Mouse (Mus musculus) neural tube, embryonic 11.5 days (tissue): ENCODE results near the gene Srcin1. TPM values are rescaled to one million over a fixed set of nuclear protein-coding genes. Genes with fewer than 3 reads are reported as not detected.

Source experiments
- ATAC-seq: fragments of 200-750 bp; cut with Nextera tagmentation; 2 replicates; pipeline ENCODE4 v1.8.0; 2017; ENCODE audit warnings: moderate number of reproducible peaks, mild to moderate bottlenecking, moderate TSS enrichment, moderate library complexity; ENCODE audit not compliant: insufficient read depth, low FRiP score, low TSS enrichment
- DNase-seq: peaks from one replicate; pipeline ENCODE4 v3.0.0-alpha.2; 2015; ENCODE audit warnings: low spot score
- H3K27ac ChIP-seq: fragments of 300-500 bp; sonication (generic); 2 replicates; pipeline ENCODE4 v1.5.1; 2014; ENCODE audit warnings: low read depth, mild to moderate bottlenecking, low read length
- H3K27me3 ChIP-seq: fragments of 300-500 bp; sonication (generic); 2 replicates; pipeline ENCODE4 v1.6.1; 2014; ENCODE audit warnings: mild to moderate bottlenecking, low read length, mixed read lengths; ENCODE audit not compliant: control insufficient read depth, insufficient read depth
- H3K36me3 ChIP-seq: fragments of 300-500 bp; sonication (generic); 2 replicates; pipeline ENCODE4 v1.6.1; 2014; ENCODE audit warnings: mild to moderate bottlenecking, low read length, moderate library complexity, mixed read lengths; ENCODE audit not compliant: control insufficient read depth, insufficient read depth
- H3K4me1 ChIP-seq: fragments of 300-500 bp; sonication (generic); 2 replicates; pipeline ENCODE4 v1.6.1; 2014; ENCODE audit warnings: low read length, mixed read lengths; ENCODE audit not compliant: control insufficient read depth, insufficient read depth
- H3K4me2 ChIP-seq: fragments of 300-500 bp; sonication (generic); 2 replicates; pipeline ENCODE4 v1.6.1; 2014; ENCODE audit warnings: low read depth, mild to moderate bottlenecking, moderate library complexity
- H3K4me3 ChIP-seq: fragments of 300-500 bp; sonication (generic); 2 replicates; pipeline ENCODE4 v1.5.1; 2014; ENCODE audit warnings: low read depth, low read length
- H3K9ac ChIP-seq: fragments of 300-500 bp; sonication (generic); 2 replicates; pipeline ENCODE4 v1.6.1; 2014; ENCODE audit warnings: mild to moderate bottlenecking, low read length
- H3K9me3 ChIP-seq: fragments of 300-500 bp; sonication (generic); 2 replicates; pipeline ENCODE4 v1.6.1; 2016; ENCODE audit warnings: low read length; ENCODE audit not compliant: control insufficient read depth
- WGBS: fragments of 180-500 bp; shearing (Covaris S2); extraction: QIAGEN DNeasy Blood & Tissue Kit; methylation state at CpG from one replicate; pipeline ENCODE4 v1.1.7; 2014; 5-methylcytosine and 5-hydroxymethylcytosine counted together
- polyA plus RNA-seq: library from polyadenylated mRNA; unstranded; fragments of >200 nt; fragmentation: Nextera tagmentation; extraction: Ambion mirVana; gene quantifications from 2 replicates; pipeline ENCODE4 v1.2.1, GENCODE M21; 2014

The Srcin1 gene
- polyA plus RNA-seq, 1 experiment from 2014 or later = 2.5 TPM

GRCm38 (mm10) chr11:97543181-97543733, 32.7 kb downstream of the Srcin1 start:
- no peak for DNase-seq
- Histone ChIP-seq H3K4me2 (no peak overlapping the region), H3K9ac (no peak overlapping the region), H3K27me3 (peaks cover 35% of the 10 kb centered on the region), H3K36me3 (no peaks in the 10 kb centered on the region), H3K4me3 (no peak overlapping the region), H3K27ac (no peak overlapping the region), H3K9me3 (no peaks in the 10 kb centered on the region), H3K4me1 (peaks cover 10% of the 10 kb centered on the region)
- no peak for ATAC-seq
- 50% methylated on average over 12 of the region's 12 CpGs for WGBS

DNA sequence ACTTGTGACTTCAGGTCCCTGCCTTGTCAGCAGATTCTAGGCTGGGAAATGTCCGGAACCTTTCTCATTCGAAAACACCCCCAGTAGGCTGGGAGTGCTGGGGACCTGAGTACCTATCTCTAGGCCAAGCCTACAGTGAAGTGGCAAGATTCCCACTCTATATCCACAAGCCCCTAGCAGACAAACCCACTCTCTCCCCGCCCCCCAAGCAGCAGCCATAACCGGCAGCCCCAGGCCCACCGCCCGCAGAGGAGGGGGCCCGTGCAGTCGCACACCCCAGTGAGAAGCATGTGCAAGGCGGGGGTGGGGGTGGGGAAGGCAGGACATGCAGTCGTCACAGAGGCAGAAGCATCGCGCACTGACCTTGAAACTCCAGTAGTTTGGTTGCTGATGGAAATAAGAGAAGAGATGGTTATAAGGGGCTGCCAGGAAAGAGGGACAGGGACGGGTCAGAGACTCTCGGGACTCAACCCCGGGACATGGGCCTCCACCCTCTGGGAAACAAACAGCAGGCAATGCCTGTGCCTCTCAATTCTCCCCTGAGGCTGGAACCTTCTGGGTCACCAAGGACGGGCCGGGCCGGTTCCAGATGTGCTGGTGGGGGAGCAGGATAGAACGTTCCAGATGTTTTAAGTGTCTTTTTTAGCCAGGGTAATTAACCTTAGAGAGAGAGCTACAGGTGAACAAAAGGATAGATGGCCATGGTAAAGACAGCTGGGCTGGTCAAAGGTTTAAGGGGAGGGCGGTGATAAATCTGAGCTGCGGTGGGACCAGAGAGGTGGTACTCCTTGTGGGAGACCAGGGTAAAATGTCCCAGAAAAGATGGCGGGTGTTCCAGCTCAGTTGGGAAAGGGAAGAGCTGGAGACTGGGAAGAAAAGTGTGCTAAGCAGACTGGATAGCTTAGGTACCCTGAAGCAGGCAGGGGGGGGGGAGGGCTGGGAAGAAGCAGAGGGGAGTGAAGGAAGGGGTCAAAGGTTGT, 33.5 kb downstream of the Srcin1 start:
- Histone ChIP-seq H3K27ac (no peak overlapping the region), H3K4me3 (no peak overlapping the region), H3K4me2 (no peak overlapping the region), H3K9ac (no peak overlapping the region), H3K4me1 (peaks cover 13% of the 10 kb centered on the region), H3K36me3 (no peaks in the 10 kb centered on the region), H3K27me3 (peaks cover 34% of the 10 kb centered on the region), H3K9me3 (no peaks in the 10 kb centered on the region)
- WGBS = 72% methylated on average over 22 of the region's 22 CpGs
- DNase-seq (no peak), ATAC-seq (no peak)

- H3K4me1 ChIP-seq = peaks cover 9% of the 10 kb centered on the region
- DNase-seq (no peak), ATAC-seq (no peak)
- no peaks in the 10 kb centered on the region for H3K36me3 ChIP-seq
- no peak overlapping the region for H3K4me2 ChIP-seq
- WGBS = 72% methylated on average over 3 of the region's 3 CpGs
- peaks cover 38% of the 10 kb centered on the region for H3K27me3 ChIP-seq
- no peaks in the 10 kb centered on the region for H3K9me3 ChIP-seq
- no peak overlapping the region for H3K9ac ChIP-seq
- no peak overlapping the region for H3K4me3 ChIP-seq
- H3K27ac ChIP-seq = no peak overlapping the region
Measured at GRCm38 (mm10) chr11:97540604-97541003, 35.4 kb downstream of the Srcin1 start.

- Histone ChIP-seq H3K4me2 (no peak overlapping the region), H3K27me3 (peaks cover 38% of the 10 kb centered on the region), H3K4me1 (peaks cover 9% of the 10 kb centered on the region), H3K9ac (no peak overlapping the region), H3K9me3 (no peaks in the 10 kb centered on the region), H3K27ac (no peak overlapping the region), H3K4me3 (no peak overlapping the region), H3K36me3 (no peaks in the 10 kb centered on the region)
- DNase-seq (no peak), ATAC-seq (no peak)
- 63% methylated on average over 3 of the region's 3 CpGs for WGBS
Measured at GRCm38 (mm10) chr11:97540136-97540535, 35.9 kb downstream of the Srcin1 start.

DNA sequence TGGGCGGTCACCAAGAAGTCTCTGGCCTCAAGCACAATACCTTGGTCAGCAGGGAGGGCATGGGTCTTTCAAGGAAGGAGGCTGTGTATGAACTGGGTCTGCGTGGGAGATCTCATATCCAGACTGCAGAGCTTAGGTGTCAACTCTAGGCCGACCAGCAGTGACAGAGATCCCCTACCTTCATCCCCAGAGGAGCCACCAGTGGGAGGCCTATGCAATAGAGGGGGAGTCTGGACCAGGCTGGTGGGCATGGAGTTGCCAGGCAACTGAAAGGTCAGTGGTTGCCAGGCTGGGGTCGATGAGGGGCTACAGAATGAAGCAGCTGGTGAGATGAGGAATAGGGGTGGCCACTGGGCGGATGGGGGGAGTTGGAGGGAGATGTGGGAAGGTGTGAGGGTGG, 36.4 kb downstream of the Srcin1 start:
- H3K9me3 ChIP-seq = no peaks in the 10 kb centered on the region
- no peaks in the 10 kb centered on the region for H3K36me3 ChIP-seq
- ATAC-seq = no peak
- DNase-seq = no peak
- no peak overlapping the region for H3K27ac ChIP-seq
- H3K4me2 ChIP-seq = no peak overlapping the region
- no peak overlapping the region for H3K9ac ChIP-seq
- H3K4me1 ChIP-seq = peaks cover 14% of the 10 kb centered on the region
- no peak overlapping the region for H3K4me3 ChIP-seq
- peaks cover 40% of the 10 kb centered on the region for H3K27me3 ChIP-seq
- 55% methylated on average over 5 of the region's 5 CpGs for WGBS

- no peak for ATAC-seq
- no peak for DNase-seq
- WGBS = 23% methylated on average over 12 of the region's 12 CpGs
- Histone ChIP-seq H3K9me3 (no peaks in the 10 kb centered on the region), H3K27me3 (peaks cover 60% of the 10 kb centered on the region), H3K9ac (no peak overlapping the region), H3K4me2 (no peak overlapping the region; the same call in 1 of the 2 replicates), H3K4me3 (no peak overlapping the region; the same call in 1 of the 2 replicates), H3K4me1 (peaks cover 25% of the 10 kb centered on the region), H3K36me3 (no peaks in the 10 kb centered on the region), H3K27ac (no peak overlapping the region)
Measured at GRCm38 (mm10) chr11:97537580-97538089, 38.4 kb downstream of the Srcin1 start.

DNA sequence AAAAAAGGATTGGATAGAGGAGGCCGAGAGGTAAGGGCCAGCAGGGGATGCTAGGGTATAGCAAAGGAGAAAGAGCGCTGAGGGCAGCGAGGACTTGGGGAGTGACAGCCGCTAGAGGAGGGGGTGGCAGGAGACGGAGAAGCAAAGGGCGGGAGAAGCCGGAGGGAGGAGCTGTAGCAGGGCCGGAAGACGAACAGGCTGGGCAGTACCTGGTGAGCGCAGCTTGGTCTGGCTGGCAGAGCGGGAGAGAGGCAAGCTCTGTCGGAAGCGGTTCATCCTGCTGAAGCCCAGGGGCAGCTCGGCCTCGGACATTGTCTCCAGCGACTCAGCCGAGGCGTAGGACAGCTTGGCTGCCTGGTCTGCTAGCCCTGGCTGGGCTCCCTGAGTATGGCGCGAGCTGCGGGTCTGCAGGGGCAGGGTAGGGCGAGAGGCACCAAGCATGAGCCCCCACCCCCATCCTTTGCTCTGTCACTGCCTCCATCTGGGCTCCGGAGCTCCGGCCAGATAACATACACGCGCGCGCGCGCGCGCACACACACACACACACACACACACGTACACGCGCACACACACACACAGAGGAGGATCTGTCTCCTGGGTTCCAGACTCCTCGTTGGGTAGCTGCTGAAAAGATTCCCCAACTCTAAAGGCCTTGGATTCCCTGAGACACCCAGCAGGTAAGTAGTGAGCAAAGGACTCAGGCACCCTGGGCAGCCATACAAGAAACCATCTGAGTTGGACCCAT, 39.0 kb downstream of the Srcin1 start:
- Histone ChIP-seq H3K36me3 (no peaks in the 10 kb centered on the region), H3K4me2 (peak overlapping the region; percentile 46), H3K9ac (no peak overlapping the region), H3K9me3 (no peaks in the 10 kb centered on the region), H3K4me3 (peak overlapping the region; percentile 28), H3K27me3 (peaks cover 64% of the 10 kb centered on the region), H3K4me1 (peaks cover 30% of the 10 kb centered on the region), H3K27ac (no peak overlapping the region)
- peak; percentile 45 for DNase-seq
- WGBS = under 1% methylated on average over 35 of the region's 36 CpGs
- ATAC-seq = no peak

GRCm38 (mm10) chr11:97536083-97536747, 39.8 kb downstream of the Srcin1 start:
- Histone ChIP-seq H3K27me3 (peaks cover 65% of the 10 kb centered on the region), H3K27ac (no peak overlapping the region), H3K4me3 (0 out of 2 replicates have a peak overlapping the region, but pooled peaks have one; percentile 10), H3K4me2 (no peak overlapping the region; the same call in 1 of the 2 replicates), H3K36me3 (no peaks in the 10 kb centered on the region), H3K4me1 (peaks cover 34% of the 10 kb centered on the region), H3K9ac (no peak overlapping the region), H3K9me3 (no peaks in the 10 kb centered on the region)
- ATAC-seq = no peak
- 10% methylated on average over 35 of the region's 35 CpGs for WGBS
- DNase-seq = no peak
